Mouse (Mus musculus) effector memory CD4-positive, alpha-beta T cell, adult 7 months (primary cell): Measurements from ENCODE around the gene Bst2. TPM values are rescaled to one million over a fixed set of nuclear protein-coding genes. Genes with fewer than 3 reads are reported as not detected.

Experiments used
- polyA plus RNA-seq: library from polyadenylated mRNA; unstranded; fragments of 100-300 nt; shearing (Covaris generic); gene quantifications from one replicate; pipeline ENCODE4 v1.2.1, GENCODE M21; 2017

Gene Bst2
- polyA plus RNA-seq = 108 TPM

GRCm38 (mm10) chr8:71537028-71537867 lies at the start of gene Bst2:
TSS of gene Bst2 (minus strand) at chr8:71537456.

GRCm38 (mm10) chr8:71568387-71568937 lies 31.2 kb upstream of the Bst2 start, which contains the start of gene Slc27a1:
TSS of gene Slc27a1 (plus strand) at chr8:71568882.

GRCm38 (mm10) chr8:71566501-71566900 lies 29.2 kb upstream of the Bst2 start, which contains the start of gene Nxnl1:
TSS of gene Nxnl1 (minus strand) at chr8:71566601.

GRCm38 (mm10) chr8:71558071-71558957 lies 21.1 kb upstream of the Bst2 start, which contains the start of gene Tmem221:
TSS of gene Tmem221 (minus strand) at chr8:71558871.

GRCm38 (mm10) chr8:71542632-71543343 lies 5.5 kb upstream of the Bst2 start, which contains the start of gene Mvb12a:
TSS of gene Mvb12a (plus strand) at chr8:71542922.

GRCm38 (mm10) chr8:71525226-71526050 lies 11.8 kb downstream of the Bst2 start, which contains the start of gene Ccdc194:
TSS of gene Ccdc194 (minus strand) at chr8:71525711.

GRCm38 (mm10) chr8:71511644-71512043 lies 25.6 kb downstream of the Bst2 start, which contains the start of gene Plvap:
TSS of gene Plvap (minus strand) at chr8:71511752.

GRCm38 (mm10) chr8:71487691-71488445 lies 49.4 kb downstream of the Bst2 start, which contains the start of gene Gtpbp3:
TSS of gene Gtpbp3 (plus strand) at chr8:71488103.

GRCm38 (mm10) chr8:71485142-71486135 lies 51.8 kb downstream of the Bst2 start, which contains the start of gene Ano8:
TSS of gene Ano8 (minus strand) at chr8:71485963.

Other genes with a start within 250 kb of the Bst2 start
- gene Use1, start 170.6 kb downstream of the Bst2 start, polyA plus RNA-seq = 185 TPM
- 17.4 TPM for gene Ocel1, start 166.2 kb downstream of the Bst2 start, polyA plus RNA-seq
- 7.6 TPM for gene Nr2f6, start 155.5 kb downstream of the Bst2 start, polyA plus RNA-seq
- 0.29 TPM for gene Ushbp1, start 141.7 kb downstream of the Bst2 start, polyA plus RNA-seq
- 87.6 TPM for gene Babam1, start 140.6 kb downstream of the Bst2 start, polyA plus RNA-seq
- gene Ankle1, start 131.4 kb downstream of the Bst2 start, polyA plus RNA-seq = 0.20 TPM
- 112 TPM for gene Abhd8, start 73.8 kb downstream of the Bst2 start, polyA plus RNA-seq
- gene Mrpl34, start 72.5 kb downstream of the Bst2 start, polyA plus RNA-seq = 21.5 TPM
- 143 TPM for gene Dda1, start 68.3 kb downstream of the Bst2 start, polyA plus RNA-seq
- gene Ano8, start 51.5 kb downstream of the Bst2 start, polyA plus RNA-seq = 16.6 TPM
- gene Gtpbp3, start 49.4 kb downstream of the Bst2 start, polyA plus RNA-seq = 6.5 TPM
- gene Plvap, start 25.7 kb downstream of the Bst2 start, polyA plus RNA-seq = not detected
- gene Ccdc194, start 11.7 kb downstream of the Bst2 start, polyA plus RNA-seq = not detected
- gene Mvb12a, start 5.5 kb upstream of the Bst2 start, polyA plus RNA-seq = 65.2 TPM
- gene Tmem221, start 21.4 kb upstream of the Bst2 start, polyA plus RNA-seq = 13.9 TPM
- gene Nxnl1, start 29.1 kb upstream of the Bst2 start, polyA plus RNA-seq = 1.9 TPM
- 16.1 TPM for gene Slc27a1, start 31.4 kb upstream of the Bst2 start, polyA plus RNA-seq
- 66.7 TPM for gene Pgls, start 54.7 kb upstream of the Bst2 start, polyA plus RNA-seq
- gene Fam129c, start 60.2 kb upstream of the Bst2 start, polyA plus RNA-seq = 2.7 TPM
- 30.3 TPM for gene Colgalt1, start 73.5 kb upstream of the Bst2 start, polyA plus RNA-seq
- not detected for gene Unc13a, start 134.3 kb upstream of the Bst2 start, polyA plus RNA-seq
- gene Jak3, start 138.8 kb upstream of the Bst2 start, polyA plus RNA-seq = 72.8 TPM
- 17.5 TPM for gene Insl3, start 151.8 kb upstream of the Bst2 start, polyA plus RNA-seq
- 2.9 TPM for gene B3gnt3, start 164.3 kb upstream of the Bst2 start, polyA plus RNA-seq
- 169 TPM for gene Fcho1, start 188.3 kb upstream of the Bst2 start, polyA plus RNA-seq